Mouse (Mus musculus) naive thymus-derived CD4-positive, alpha-beta T cell, adult 2 months (primary cell): ENCODE measurements around the gene Fndc7.
A peak's percentile ranks its signal among the peaks of the same experiment; 100 is the strongest.
"Not testable (repeated sequence)": the region's sequence is repeated elsewhere in the genome, so short reads cannot be mapped to it uniquely, and the experiment has no call there.

Source experiments
- DNase-seq: peaks from one replicate; pipeline ENCODE4 v3.0.0-alpha.2; 2011; ENCODE audit warnings: low read depth

Fndc7 gene

DNA sequence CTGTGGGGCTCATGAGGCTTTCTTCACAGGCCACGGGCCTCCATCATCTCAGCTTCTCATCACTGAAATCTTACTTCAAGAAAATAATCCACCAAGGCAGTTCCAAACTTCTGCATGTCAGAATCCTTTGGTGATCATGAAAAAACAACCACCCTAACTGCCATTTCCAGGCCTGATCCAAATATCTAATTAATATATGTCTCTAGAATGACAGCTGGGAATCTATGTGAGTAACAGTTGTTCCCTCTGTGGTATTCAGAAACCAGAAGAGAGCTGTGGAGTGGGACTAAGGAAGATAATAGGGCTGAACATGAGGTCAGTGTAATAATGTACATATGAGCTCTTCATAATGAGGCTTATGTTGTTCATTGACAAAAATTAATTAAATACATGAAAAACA lies 36.5 kb downstream of the Fndc7 start:
- DNase-seq = no peak

DNA sequence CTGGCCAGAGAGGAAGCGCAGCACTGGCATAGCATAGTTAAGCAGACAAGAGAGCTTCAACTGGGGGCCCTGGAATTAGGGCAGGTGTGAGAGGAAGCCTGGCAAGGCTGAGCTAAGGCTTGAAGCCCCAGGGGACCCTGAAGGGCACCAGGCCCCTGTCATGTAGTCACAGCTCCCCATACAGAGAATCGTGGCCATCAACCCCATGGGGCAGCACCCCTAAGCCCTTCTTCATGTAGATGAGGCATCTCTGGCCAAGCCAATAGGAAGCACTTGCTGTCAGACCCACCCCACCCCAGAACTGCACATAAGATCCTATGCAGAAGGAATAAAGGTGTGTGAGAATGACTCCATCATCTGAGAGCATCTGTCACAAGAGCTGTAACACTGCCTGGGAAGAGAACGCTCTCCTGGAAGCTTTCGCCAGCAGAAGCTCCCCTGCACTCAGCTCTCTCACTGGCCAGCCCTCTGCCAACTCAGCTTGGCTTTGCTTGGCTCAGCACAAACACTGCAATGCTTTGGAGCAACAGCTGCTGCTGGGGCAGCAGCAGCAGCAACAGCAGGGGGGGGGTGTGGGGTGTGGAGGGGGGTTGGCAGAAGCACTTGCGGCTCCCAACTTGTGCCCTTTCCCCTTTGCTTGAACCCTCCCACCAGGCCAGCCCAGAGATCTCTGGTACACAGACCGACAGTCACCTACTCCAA lies 37.7 kb downstream of the Fndc7 start:
- no peak for DNase-seq

DNA sequence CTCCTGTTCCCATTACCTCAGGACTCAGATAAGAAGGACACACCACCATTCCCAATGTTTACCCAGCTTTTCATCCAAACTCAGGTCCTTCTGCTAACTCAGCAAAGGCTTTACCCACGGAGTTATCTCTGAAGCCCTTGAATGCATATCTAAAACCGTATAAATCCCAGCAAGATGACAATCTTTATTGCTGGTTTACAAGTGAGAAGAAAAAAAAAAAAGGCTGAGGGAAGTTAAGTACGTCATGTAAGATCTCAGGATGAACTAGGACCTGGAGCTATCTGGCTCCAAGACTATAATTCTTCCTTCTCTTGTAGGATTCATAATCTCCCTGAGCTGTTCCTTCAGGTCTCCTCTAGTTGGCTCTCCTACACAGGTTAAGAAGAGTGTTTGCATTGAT lies 38.3 kb downstream of the Fndc7 start:
- no peak for DNase-seq

- DNase-seq = no peak
Observed at GRCm38 (mm10) chr3:108851075-108851474, 38.7 kb downstream of the Fndc7 start.

DNA sequence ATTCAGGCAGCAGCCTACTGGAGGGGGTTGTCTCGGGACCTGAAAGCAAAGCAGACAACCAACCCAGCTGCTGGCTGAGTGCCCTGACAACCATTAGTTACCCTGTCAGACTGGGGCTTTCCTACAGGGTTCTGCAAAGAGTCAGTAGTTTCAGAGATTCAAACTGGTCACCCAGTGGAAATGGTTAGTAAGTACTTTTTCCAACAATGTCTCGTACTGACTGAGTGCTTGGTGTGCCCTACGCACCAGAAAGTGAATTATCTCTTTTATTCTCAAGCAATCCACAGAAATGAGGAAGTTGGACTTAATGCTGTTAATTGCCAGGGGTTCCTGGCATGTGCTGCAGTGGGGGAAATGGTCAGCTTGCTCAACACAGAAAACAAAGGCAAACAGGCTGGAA lies 39.3 kb downstream of the Fndc7 start:
- DNase-seq = no peak

GRCm38 (mm10) chr3:108846616-108847015 lies 43.2 kb downstream of the Fndc7 start:
- no peak for DNase-seq

DNA sequence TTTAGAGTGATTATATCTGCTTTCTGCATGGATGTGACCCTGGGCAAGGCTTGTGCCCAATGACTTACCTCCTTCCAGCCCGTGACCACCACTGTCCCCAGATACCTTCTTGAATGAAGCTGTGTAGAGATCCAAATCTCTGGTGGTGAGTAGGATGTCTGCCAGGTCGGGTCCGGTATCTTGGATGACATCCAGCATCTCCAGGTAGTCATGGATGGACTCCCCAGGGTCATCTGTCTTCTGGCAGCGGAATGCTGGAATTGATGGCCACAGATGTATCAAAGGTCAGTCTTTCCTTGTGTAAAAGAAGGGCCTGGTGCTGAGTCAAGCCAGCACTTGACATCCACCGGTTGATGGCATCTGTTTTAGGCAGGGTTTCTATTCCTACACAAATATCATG lies 45.3 kb downstream of the Fndc7 start:
- no peak for DNase-seq

DNA sequence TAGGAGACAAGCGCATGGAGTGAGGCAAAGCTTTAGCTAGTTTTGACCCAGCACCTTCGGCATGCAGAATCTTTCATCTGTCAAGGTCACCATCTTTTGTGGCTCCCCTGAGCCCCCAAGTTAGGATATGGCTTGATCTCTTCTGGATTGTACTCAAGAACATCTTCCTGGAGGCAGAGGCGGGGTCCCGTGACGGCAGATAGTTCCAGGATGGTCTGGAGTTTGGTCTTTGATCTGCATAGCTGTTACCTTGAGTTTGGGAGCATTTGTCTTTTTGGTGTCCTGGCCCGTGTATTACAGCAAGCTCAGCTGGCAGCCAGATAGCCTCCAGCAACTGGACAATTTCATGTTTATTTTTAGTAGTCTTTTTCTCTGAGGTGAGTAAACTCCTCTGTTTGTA lies 45.8 kb downstream of the Fndc7 start:
- DNase-seq = no peak

- no peak for DNase-seq
Observed at GRCm38 (mm10) chr3:108840716-108841054, 49.1 kb downstream of the Fndc7 start.

DNA sequence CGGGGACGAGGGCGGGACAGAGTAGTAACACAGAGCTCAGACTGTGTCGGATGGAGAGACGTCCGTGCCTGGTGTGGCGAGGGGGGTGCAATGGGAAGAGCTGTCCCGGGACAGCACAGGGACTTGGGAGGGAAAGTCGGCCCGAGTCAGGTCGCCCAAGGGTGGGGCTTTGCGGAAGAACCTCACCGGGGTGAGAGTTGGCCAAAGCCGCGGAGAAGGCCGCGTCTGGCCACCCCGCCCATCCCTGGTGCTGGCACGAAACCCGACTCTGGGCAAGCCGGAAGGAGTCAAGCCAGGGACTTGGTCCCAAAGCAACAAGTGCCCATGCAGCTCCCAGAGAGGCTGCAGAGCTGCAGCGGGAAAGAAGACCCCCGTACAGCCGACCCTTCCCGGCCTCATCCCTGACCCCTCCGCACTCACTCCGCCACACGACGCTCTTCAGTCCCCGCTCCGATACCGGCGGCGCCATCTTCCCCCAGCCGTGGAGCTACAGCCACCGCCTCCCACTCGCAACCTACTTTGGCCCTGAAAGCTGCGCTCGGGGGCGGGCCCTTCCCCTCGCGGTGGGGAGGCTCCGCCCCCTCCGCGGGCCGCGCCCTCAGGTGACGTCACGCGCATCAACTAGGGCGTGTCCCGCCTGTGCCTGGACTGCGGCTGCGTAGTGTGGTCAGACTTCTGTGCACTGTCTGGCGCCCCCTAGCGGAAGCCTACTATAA lies 49.6 kb downstream of the Fndc7 start, which contains the start of gene Stxbp3:
TSS of gene Stxbp3 (minus strand) at position 527 of the 716 bp plus-strand sequence.
- peak; percentile 100 for DNase-seq

GRCm38 (mm10) chr3:108839647-108839999 lies 50.2 kb downstream of the Fndc7 start:
- no peak for DNase-seq

DNA sequence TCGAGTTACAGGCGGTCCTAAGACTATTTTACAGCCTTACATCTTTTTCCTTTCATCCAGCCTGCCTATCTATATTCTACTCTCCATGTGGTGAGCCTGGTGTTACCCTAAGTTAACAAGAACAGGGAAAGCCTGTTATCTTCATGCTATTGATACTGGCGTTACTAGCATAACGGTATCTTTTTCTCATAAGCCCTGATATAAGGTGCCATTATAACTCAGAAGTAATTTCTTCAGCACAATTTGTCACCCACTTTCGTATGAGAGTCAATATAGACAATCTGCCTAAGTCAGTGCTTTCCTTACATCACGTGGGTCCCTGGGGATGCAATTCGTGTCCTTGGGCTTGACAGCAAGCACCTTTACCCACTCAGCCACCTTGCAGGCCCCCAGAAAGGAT lies 50.8 kb downstream of the Fndc7 start:
- no peak for DNase-seq

DNA sequence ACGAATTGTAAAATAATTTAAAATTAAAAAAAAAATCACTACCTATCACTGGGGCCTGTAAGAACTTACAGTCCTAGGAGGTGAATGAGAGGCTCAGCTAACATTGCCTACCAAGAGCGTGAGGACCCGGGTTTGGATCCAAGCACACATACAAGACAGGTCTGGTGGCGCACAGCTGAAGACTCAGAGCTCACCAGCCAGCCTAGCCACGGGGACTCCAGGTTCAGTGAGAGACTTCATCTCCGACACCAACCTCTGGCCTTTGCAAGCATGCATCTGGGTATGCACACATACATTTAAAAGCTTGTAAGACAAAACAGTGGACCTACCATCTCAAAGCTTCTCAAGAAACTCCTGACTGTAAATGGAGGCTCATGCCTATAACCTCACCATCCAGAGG lies 52.9 kb downstream of the Fndc7 start:
- DNase-seq = no peak

DNA sequence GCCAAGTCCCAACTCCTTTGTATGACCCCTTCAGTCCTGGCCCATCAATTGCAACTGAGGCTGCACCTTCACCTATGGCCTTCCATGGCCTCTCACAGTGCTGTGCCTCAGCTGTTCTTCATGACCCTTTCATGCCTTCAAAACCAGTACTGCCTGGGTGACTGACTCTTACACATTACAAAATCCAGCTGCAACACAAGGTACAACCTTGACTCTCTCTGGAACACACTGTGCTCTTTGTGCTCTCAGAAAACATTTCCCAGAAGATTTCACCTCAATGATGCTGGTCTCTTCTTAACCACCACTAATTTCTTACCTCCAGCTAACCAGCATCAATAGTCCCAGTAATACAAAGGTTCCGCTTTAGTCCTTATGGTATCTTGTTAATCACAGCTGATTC lies 56.1 kb downstream of the Fndc7 start:
- DNase-seq = not testable (repeated sequence)

- DNase-seq = peak; percentile 22
Observed at GRCm38 (mm10) chr3:108831750-108832149, 58.1 kb downstream of the Fndc7 start.

DNA sequence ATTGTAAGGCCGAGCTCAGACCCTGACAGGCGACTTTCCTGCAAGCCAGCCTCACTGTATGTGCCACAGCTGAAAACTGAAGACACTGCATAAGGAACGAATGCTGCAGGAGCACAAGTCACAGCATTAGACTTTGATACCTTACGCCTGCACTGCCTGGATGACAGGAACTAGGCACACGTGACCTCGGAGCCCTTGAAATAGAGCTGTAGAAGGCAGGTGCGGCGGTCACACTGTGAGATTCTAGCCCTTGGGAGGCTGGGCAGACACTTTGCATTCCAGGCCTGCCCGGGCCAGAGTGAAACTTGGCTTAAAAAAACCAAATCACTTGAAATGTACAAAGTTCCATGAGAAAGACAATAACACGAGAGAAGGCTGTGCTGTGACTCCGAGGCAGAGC lies 59.3 kb downstream of the Fndc7 start:
- DNase-seq = peak; percentile 25

DNA sequence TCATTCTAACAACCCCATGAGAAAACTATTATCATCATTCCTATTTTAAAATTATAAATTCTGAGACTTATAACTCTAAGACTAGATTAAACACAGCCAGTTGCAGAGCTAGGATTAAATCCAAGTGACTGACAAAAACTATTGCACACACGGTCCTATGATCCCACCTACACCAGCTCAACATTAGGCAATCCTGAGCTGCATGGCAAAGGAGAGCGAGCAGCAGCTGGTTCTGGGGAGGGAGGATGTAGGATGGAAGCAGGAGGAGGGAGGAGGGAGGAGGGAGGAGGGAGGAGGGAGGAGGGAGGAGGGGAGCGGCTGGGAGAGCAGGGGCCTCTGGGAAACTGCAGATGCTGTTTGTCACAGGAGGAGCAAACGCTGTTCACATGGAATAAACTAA lies 74.2 kb downstream of the Fndc7 start:
- DNase-seq = no peak

- no peak for DNase-seq
Observed at GRCm38 (mm10) chr3:108810747-108811263, 79.0 kb downstream of the Fndc7 start.

DNA sequence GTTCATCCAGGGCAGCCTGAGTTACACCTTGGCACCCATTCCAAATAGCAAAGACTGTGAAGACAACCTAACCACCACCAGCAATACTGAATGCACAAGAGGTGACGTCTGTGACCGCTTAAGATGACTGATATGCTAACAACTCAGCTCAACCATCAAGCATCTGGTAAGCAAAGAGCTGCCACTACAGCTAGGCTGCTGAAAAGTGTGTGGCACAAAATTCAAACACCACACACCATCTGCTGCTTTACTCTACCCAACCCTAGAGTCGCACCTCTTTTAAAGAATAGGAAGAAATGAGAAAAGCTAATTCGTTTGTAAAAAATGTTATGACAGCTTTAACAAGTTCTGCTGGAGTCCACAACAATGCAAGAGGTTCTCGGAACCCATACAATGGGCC lies 84.2 kb downstream of the Fndc7 start:
- DNase-seq = no peak
